Mouse (Mus musculus): Measurements from ENCODE around the gene Impdh2. TPM values are rescaled to one million over a fixed set of nuclear protein-coding genes. Genes with fewer than 3 reads are reported as not detected.
"Not testable (repeated sequence)": the region's sequence is repeated elsewhere in the genome, so short reads cannot be mapped to it uniquely, and the experiment has no call there.

The Impdh2 gene
- total RNA-seq, 1 experiment from 2014 or later, result 61.0 TPM

DNA sequence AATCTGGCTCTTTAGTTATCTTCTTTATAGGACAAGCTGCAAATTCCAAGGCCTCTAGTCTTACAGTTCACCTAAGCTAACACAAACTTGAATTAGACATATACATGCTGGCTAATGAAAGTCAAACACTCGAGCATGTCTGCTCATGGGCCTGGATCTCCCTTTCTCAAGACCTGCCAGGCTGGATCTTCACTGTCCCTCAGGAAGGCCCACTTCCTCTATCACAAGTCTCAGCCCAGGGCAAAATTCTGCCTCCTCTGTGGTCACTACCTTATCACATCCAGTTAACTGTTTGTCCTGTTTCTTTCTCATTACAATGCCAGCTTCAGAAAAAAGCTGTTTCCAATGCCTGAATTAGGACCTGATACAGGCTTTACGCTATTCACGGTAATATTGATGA, 34.3 kb downstream of the Impdh2 start:
- no peak for ATAC-seq (ENCODE audit: extremely low read depth, insufficient number of reproducible peaks, low FRiP score, poor library complexity, severe bottlenecking)

DNA sequence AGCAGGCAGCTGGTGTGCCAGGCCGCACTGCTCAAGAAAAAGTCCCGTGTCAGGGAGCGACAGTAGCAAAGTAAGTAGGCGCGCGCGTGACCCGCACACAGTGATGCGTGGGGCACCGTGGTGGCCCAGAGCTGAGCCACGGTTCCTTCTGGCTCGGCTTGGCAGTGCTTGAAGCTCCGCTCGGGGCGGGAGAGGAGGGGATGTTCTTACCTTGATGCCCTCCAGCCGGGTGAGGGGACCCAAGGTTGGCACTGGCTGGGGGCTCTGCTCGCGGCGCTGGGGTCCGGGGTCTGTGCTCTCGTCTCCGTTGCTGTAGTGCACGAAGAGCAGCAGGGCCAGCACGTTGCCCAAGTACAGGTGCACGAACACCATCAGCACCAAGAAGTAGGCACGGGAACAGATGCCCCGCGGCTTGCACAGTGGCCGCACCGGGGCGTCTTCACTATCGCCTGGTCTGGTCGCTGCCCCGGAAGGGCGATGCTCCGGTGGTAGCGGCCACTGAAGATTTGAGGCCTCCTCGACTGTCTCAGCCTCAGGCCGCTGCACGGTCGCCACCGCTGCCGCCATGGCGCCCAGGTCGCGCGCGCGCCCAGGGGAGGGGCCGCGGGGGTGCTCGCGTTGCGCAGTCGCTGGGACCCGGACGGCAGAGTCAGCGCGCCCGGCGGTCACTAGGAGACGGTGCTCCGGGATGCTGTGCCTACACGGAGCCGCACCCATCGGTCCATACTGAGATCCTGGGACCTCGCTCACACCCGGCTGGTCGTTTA, 37.1 kb downstream of the Impdh2 start, which contains the start of gene P4htm:
P4htm (minus strand) TSS at position 670 of the 767 bp plus-strand sequence.
- peak; percentile 23; the same call in 1 of the 2 replicates for ATAC-seq (ENCODE audit: extremely low read depth, insufficient number of reproducible peaks, low FRiP score, poor library complexity, severe bottlenecking)

DNA sequence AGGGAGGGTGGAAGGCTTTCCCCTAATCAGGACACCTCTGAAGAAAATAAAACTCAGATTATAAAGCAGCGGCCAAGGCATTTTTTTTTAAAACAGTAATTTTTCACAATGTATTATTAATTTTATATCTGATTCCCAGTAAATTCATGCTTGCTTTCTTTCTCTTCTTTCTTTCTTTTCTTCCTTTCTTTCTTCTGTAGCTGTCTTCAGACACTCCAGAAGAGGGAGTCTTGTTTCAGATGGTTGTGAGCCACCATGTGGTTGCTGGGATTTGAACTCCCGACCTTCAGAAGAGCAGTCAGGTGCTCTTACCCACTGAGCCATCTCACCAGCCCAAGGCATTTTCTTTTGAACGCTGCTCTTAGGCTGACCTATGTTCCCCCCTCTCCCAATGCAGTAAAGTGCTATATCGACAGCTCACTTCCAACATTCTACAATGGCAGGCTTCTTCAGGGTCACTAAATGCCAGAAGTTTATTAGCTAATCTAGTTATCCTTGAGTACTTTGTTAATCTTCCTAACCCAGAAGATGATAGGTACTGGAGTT, 39.0 kb downstream of the Impdh2 start:
- ATAC-seq (ENCODE audit: extremely low read depth, insufficient number of reproducible peaks, low FRiP score, poor library complexity, severe bottlenecking), result no peak

DNA sequence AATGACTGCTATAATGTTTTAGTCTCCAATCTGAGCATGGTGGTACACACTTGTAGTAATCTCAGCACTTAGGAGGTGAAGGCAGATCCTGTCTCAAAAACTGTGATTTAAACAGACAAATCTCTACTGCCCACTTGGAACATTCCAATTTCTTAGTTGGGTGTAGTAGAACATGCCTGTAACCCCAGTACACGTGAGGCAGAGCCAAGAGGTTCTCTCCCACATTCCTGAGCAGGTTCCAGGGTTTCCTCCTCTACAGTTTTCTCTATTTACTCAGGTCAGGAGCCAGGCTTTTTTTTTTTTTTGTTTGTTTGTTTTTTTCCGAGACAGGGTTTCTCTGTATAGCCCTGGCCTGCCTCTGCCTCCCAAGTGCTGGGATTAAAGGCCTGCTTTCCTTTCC, 39.9 kb downstream of the Impdh2 start:
- ATAC-seq (ENCODE audit: extremely low read depth, insufficient number of reproducible peaks, low FRiP score, poor library complexity, severe bottlenecking), result no peak

DNA sequence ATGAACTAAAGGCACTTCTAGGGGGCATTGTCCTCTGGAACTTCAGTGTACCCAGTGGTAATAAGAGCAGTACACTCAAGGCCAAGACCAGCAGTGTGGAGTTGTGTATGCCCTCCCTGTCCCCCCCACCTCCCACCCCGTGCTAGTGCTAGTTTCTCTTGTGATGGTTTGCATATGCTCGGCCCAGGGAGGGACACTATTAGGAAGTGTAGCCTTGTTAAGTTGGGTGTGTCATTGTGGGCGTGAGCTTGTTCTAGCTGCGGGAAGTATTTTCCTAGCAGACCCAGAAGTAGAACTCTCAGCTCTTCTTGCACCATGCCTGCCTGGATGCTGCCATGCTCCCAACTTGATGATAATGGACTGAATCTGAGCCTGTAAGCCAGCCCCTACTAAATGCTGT, 41.9 kb downstream of the Impdh2 start:
- no peak for ATAC-seq (ENCODE audit: extremely low read depth, insufficient number of reproducible peaks, low FRiP score, poor library complexity, severe bottlenecking)

DNA sequence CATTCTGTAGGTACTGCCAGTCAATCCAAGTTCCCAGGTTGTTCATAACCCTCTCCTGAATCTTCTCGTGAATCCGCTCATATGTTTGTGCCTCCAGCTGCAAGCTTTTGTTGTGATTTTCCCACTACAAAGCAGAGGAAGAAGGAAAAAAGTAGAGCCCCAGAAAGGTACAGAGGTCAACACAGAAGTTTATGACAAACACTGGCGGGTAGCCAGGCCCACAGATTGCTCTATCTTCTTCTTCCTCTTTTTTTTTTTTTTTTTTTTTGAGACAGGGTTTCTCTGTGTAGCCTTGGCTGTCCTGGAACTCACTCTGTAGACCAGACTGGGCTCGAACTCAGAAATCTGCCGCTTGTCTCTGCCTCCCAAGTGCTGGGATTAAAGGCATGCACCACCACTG, 47.8 kb downstream of the Impdh2 start:
- not testable (repeated sequence) for ATAC-seq (ENCODE audit: extremely low read depth, insufficient number of reproducible peaks, low FRiP score, poor library complexity, severe bottlenecking)

DNA sequence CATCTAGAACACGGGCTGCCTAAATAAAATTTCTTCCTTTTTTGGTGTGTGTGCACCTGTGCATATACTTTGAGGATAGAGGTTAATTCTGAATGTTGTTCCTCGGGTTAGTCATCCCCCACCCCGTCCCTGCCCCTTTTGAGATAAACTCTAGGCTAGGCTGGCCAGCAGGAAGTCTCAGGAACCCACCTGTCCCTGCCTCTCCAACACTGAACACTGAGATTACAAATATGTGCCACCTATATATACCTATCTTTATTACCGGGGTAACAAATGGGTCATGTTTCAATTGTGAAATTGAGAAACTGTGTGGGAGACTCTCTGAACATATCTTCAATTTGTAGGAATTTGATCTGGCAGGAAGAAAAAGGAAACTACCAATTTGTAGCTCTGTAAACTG, 48.8 kb downstream of the Impdh2 start:
- no peak for ATAC-seq (ENCODE audit: extremely low read depth, insufficient number of reproducible peaks, low FRiP score, poor library complexity, severe bottlenecking)

DNA sequence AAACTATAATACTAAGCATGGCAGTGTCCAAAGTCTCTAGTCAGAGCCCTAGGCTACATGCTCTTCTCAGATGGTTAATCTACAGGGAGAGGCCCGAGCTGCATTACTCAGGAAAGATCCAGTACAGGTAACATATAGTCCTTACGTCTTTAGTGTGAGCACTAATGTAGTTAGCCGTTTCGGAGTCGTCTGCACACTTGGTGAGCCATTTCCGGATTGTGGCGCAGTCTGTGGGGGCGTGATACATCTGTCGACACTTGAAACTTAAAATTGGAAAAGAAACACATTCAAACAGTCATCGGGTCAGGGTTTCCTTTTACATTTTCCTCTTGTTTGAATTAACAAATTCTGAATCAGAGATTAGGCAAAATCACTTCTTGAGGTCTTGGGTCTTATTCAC, 51.4 kb downstream of the Impdh2 start:
- ATAC-seq (ENCODE audit: extremely low read depth, insufficient number of reproducible peaks, low FRiP score, poor library complexity, severe bottlenecking), result no peak

Other genes with a start within 250 kb of the Impdh2 start
- 689 and 756 TPM in 2 replicates for gene Gpx1, start 221.4 kb upstream of the Impdh2 start, total RNA-seq (2017)
- 140 and 154 TPM in 2 replicates for gene Usp4, start 212.4 kb upstream of the Impdh2 start, total RNA-seq (2017)
- 3.0 and 9.3 TPM in 2 replicates for gene 1700102P08Rik, start 167.5 kb upstream of the Impdh2 start, total RNA-seq (2017)
- gene Ccdc36, start 131.8 kb upstream of the Impdh2 start, total RNA-seq (2017), result not detected in 2 replicates
- gene BC048562, start 123.8 kb upstream of the Impdh2 start, total RNA-seq (2017), result not detected in 2 replicates
- gene Ccdc71, start 99.8 kb upstream of the Impdh2 start, total RNA-seq (2017), result 15.7 and 19.8 TPM in 2 replicates
- 2.9 and 5.7 TPM in 2 replicates for gene Klhdc8b, start 98.7 kb upstream of the Impdh2 start, total RNA-seq (2017)
- gene Lamb2, start 80.5 kb upstream of the Impdh2 start, total RNA-seq (2017), result not detected in 2 replicates
- gene Usp19, start 69.7 kb upstream of the Impdh2 start, total RNA-seq (2017), result 105 and 106 TPM in 2 replicates
- gene Qars, start 52.6 kb upstream of the Impdh2 start, total RNA-seq (2017), result 97.9 and 119 TPM in 2 replicates
- gene Qrich1, start 43.5 kb upstream of the Impdh2 start, total RNA-seq (2017), result 158 TPM in 2 replicates
- gene Ndufaf3, start 7.1 kb downstream of the Impdh2 start, total RNA-seq (2017), result 15.5 and 17.0 TPM in 2 replicates
- gene Dalrd3, start 9.6 kb downstream of the Impdh2 start, total RNA-seq (2017), result 70.9 and 104 TPM in 2 replicates
- 12.8 and 15.6 TPM in 2 replicates for gene Wdr6, start 18.5 kb downstream of the Impdh2 start, total RNA-seq (2017)
- 0.58 and 0.61 TPM in 2 replicates for gene P4htm, start 37.4 kb downstream of the Impdh2 start, total RNA-seq (2017)
- 135 and 143 TPM in 2 replicates for gene Arih2, start 89.1 kb downstream of the Impdh2 start, total RNA-seq (2017)
- 39.0 and 43.9 TPM in 2 replicates for gene Slc25a20, start 101.8 kb downstream of the Impdh2 start, total RNA-seq (2017)
- gene Prkar2a, start 129.0 kb downstream of the Impdh2 start, total RNA-seq (2017), result 5.0 and 8.2 TPM in 2 replicates
- gene Ip6k2, start 223.5 kb downstream of the Impdh2 start, total RNA-seq (2017), result 70.6 and 87.9 TPM in 2 replicates
- 9.7 and 11.3 TPM in 2 replicates for gene Nckipsd, start 248.1 kb downstream of the Impdh2 start, total RNA-seq (2017)